Mouse (Mus musculus) liver, embryonic 16.5 days (tissue): ENCODE measurements around the gene Aif1l. TPM values are rescaled to one million over a fixed set of nuclear protein-coding genes. Genes with fewer than 3 reads are reported as not detected.

ENCODE experiments used
- ATAC-seq: fragments of 200-750 bp; cut with Nextera tagmentation; 2 replicates; pipeline ENCODE4 v1.8.0; 2017; ENCODE audit warnings: low read depth, mild to moderate bottlenecking, moderate number of reproducible peaks, moderate library complexity
- H3K27ac ChIP-seq: fragments of 300-500 bp; sonication (generic); 2 replicates; pipeline ENCODE4 v1.5.1; 2014; ENCODE audit warnings: mild to moderate bottlenecking, low read length
- H3K27me3 ChIP-seq: fragments of 300-500 bp; sonication (generic); 2 replicates; pipeline ENCODE4 v1.6.1; 2014; ENCODE audit warnings: low read depth, low read length, mixed read lengths; ENCODE audit not compliant: control insufficient read depth, insufficient read depth
- H3K36me3 ChIP-seq: fragments of 300-500 bp; sonication (generic); 2 replicates; pipeline ENCODE4 v1.6.1; 2014; ENCODE audit warnings: mild to moderate bottlenecking; ENCODE audit not compliant: control insufficient read depth, insufficient read depth
- H3K4me1 ChIP-seq: fragments of 300-500 bp; sonication (generic); 2 replicates; pipeline ENCODE4 v1.6.1; 2014; ENCODE audit warnings: low read depth, low read length, mixed read lengths; ENCODE audit not compliant: control insufficient read depth
- H3K4me2 ChIP-seq: fragments of 300-500 bp; sonication (generic); 2 replicates; pipeline ENCODE4 v1.6.1; 2014; ENCODE audit warnings: low read depth, low read length, mixed read lengths
- H3K4me3 ChIP-seq: fragments of 300-500 bp; sonication (generic); 2 replicates; pipeline ENCODE4 v1.5.1; 2014; ENCODE audit warnings: low read depth, mild to moderate bottlenecking, low read length
- H3K9ac ChIP-seq: fragments of 300-500 bp; sonication (generic); 2 replicates; pipeline ENCODE4 v1.6.1; 2014; ENCODE audit warnings: low read depth, low read length
- H3K9me3 ChIP-seq: fragments of 300-500 bp; sonication (generic); replicated peaks from 2 replicates; pipeline ENCODE4 v1.6.1; 2016; ENCODE audit warnings: low read length; ENCODE audit not compliant: control insufficient read depth
- WGBS: fragments of 180-500 bp; shearing (Covaris S2); extraction: QIAGEN DNeasy Blood & Tissue Kit; methylation state at CpG from one replicate; pipeline ENCODE4 v1.1.7; 2014; ENCODE audit not compliant: insufficient replicate concordance; 5-methylcytosine and 5-hydroxymethylcytosine counted together
- polyA plus RNA-seq: library from polyadenylated mRNA; unstranded; fragments of >200 nt; fragmentation: Nextera tagmentation; extraction: Ambion mirVana; gene quantifications from 2 replicates; pipeline ENCODE4 v1.2.1, GENCODE M21; 2015

Aif1l gene
- polyA plus RNA-seq, 1 experiment from 2014 or later = 1.2 TPM

- H3K36me3 ChIP-seq = no peaks in the 10 kb centered on the region
- WGBS = 75% methylated on average over 10 of the region's 10 CpGs
- no peaks in the 10 kb centered on the region; the same call in 1 of the 2 replicates for H3K4me1 ChIP-seq
- no peak overlapping the region for H3K4me2 ChIP-seq
- no peaks in the 10 kb centered on the region for H3K9me3 ChIP-seq
- H3K4me3 ChIP-seq = no peak overlapping the region
- no peak overlapping the region for H3K27ac ChIP-seq
- 0 out of 2 replicates have a peak, but pooled peaks cover 3% of the 10 kb centered on the region for H3K27me3 ChIP-seq
- no peak for ATAC-seq
- H3K9ac ChIP-seq = no peak overlapping the region
Observed at GRCm38 (mm10) chr2:31957211-31957610, 7.3 kb downstream of the Aif1l start.

DNA sequence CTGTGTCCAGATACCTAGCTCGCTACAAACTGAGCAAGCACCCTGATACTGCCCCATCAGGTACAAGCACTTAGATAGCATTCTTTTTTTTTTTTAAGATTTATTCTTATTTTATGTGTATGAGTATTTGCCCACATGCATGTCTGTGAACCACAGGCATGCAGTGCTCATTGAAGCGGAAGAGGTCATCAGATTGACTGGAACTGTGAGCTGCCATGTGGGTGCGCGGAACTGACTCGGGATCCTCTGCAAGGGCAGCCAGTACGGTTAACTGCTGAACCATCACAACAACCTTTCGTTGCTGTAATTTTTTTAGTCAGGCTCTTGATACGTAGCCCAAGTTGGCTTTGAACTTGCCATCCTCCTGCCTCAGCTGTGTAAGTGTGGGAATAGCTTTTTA is 11.0 kb downstream of the Aif1l start:
- Histone ChIP-seq H3K27me3 (no peaks in the 10 kb centered on the region), H3K27ac (no peak overlapping the region), H3K9ac (no peak overlapping the region), H3K4me3 (no peak overlapping the region), H3K36me3 (no peaks in the 10 kb centered on the region), H3K4me1 (no peaks in the 10 kb centered on the region; the same call in 1 of the 2 replicates), H3K4me2 (no peak overlapping the region), H3K9me3 (no peaks in the 10 kb centered on the region)
- WGBS = 82% methylated on average over 8 of the region's 8 CpGs
- ATAC-seq = no peak

GRCm38 (mm10) chr2:31961791-31962222 is 11.9 kb downstream of the Aif1l start:
- Histone ChIP-seq H3K4me1 (no peaks in the 10 kb centered on the region; the same call in 1 of the 2 replicates), H3K9ac (no peak overlapping the region), H3K27me3 (no peaks in the 10 kb centered on the region), H3K9me3 (no peaks in the 10 kb centered on the region), H3K36me3 (no peaks in the 10 kb centered on the region), H3K27ac (no peak overlapping the region), H3K4me2 (no peak overlapping the region), H3K4me3 (no peak overlapping the region)
- WGBS = 47% methylated on average over 4 of the region's 4 CpGs
- ATAC-seq = peak; percentile 48; the same call in 1 of the 2 replicates

DNA sequence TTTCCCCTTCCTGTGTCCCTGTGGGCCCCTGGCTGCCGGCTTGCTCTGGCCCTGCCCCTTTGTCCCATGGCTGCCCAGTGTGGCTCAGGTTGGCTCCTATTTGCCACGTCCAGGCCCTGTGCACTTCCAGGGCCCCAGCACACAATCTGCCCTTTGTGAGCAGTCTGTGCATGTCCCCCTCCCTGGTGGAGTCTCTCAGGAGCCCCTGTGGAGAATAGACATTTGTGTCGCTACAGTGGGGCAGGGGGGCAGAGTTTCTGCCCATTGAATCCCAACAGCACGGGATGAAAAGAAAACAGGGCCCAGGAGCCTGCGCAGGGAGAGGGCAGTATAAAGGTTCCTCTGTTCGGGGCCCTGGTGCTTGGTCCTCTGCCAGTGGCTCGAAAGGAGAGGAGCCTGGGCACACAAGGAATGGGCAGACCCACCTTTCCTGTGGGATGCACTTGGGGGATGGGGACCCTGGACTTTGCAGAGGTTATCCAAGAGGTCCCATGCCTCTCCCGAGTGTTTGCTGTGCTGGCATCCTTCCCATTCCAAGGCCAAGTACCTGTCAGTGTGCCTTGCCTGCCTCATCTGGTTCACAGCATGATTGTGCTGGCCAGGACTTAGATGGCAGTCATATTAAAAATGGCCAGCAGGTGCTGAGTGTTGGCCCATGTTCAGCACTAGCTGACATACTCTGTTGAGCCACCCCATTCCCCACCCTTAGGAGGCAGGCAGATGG is 12.7 kb downstream of the Aif1l start:
- Histone ChIP-seq H3K27me3 (no peaks in the 10 kb centered on the region), H3K9ac (no peak overlapping the region), H3K4me2 (no peak overlapping the region), H3K36me3 (no peaks in the 10 kb centered on the region), H3K9me3 (no peaks in the 10 kb centered on the region), H3K27ac (no peak overlapping the region), H3K4me1 (no peaks in the 10 kb centered on the region; the same call in 1 of the 2 replicates), H3K4me3 (no peak overlapping the region)
- ATAC-seq = no peak
- 53% methylated on average over 8 of the region's 8 CpGs for WGBS

- H3K36me3 ChIP-seq = no peaks in the 10 kb centered on the region
- no peak overlapping the region for H3K27ac ChIP-seq
- no peak overlapping the region for H3K9ac ChIP-seq
- 78% methylated on average over 7 of the region's 7 CpGs for WGBS
- ATAC-seq = no peak
- H3K27me3 ChIP-seq = no peaks in the 10 kb centered on the region
- no peak overlapping the region for H3K4me3 ChIP-seq
- no peaks in the 10 kb centered on the region for H3K9me3 ChIP-seq
- no peaks in the 10 kb centered on the region; the same call in 1 of the 2 replicates for H3K4me1 ChIP-seq
- H3K4me2 ChIP-seq = no peak overlapping the region
Observed at GRCm38 (mm10) chr2:31963491-31963890, 13.6 kb downstream of the Aif1l start.

- H3K36me3 ChIP-seq = no peaks in the 10 kb centered on the region
- no peak for ATAC-seq
- 82% methylated on average over 3 of the region's 3 CpGs for WGBS
- no peaks in the 10 kb centered on the region; the same call in 1 of the 2 replicates for H3K4me1 ChIP-seq
- no peak overlapping the region for H3K4me3 ChIP-seq
- no peak overlapping the region for H3K9ac ChIP-seq
- H3K27ac ChIP-seq = no peak overlapping the region
- no peaks in the 10 kb centered on the region for H3K9me3 ChIP-seq
- H3K27me3 ChIP-seq = no peaks in the 10 kb centered on the region
- no peak overlapping the region for H3K4me2 ChIP-seq
Observed at GRCm38 (mm10) chr2:31964191-31964590, 14.3 kb downstream of the Aif1l start.

DNA sequence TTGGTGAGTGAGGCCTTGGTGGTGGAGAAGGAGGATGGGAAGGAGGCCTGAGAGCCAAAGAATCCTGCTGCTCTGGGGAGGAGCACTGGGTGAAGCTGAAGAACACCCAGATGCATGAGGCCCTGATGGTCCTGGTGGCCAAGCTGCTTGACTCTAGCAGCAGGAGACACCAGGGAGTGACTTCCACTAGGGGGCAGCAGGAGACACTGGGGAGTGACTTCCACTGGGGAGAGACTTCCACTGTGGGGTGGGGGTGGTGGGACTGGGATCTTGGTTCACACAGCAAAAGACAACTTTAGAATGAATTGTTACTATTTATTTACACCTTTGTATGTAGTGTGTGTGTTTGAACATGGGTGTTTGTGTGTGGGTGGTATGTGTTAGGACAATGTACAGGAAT is 15.2 kb downstream of the Aif1l start:
- Histone ChIP-seq H3K9me3 (no peaks in the 10 kb centered on the region), H3K36me3 (no peaks in the 10 kb centered on the region), H3K4me2 (no peak overlapping the region), H3K27ac (no peak overlapping the region), H3K4me1 (no peaks in the 10 kb centered on the region; the same call in 1 of the 2 replicates), H3K4me3 (no peak overlapping the region), H3K9ac (no peak overlapping the region), H3K27me3 (no peaks in the 10 kb centered on the region)
- ATAC-seq = no peak

- no peaks in the 10 kb centered on the region for H3K36me3 ChIP-seq
- no peak overlapping the region for H3K4me2 ChIP-seq
- no peak overlapping the region for H3K4me3 ChIP-seq
- no peak for ATAC-seq
- WGBS = 68% methylated on average over 8 of the region's 8 CpGs
- no peaks in the 10 kb centered on the region; the same call in 1 of the 2 replicates for H3K4me1 ChIP-seq
- no peaks in the 10 kb centered on the region for H3K9me3 ChIP-seq
- no peak overlapping the region for H3K27ac ChIP-seq
- no peaks in the 10 kb centered on the region for H3K27me3 ChIP-seq
- H3K9ac ChIP-seq = no peak overlapping the region
Observed at GRCm38 (mm10) chr2:31966801-31967200, 16.9 kb downstream of the Aif1l start.

- no peak overlapping the region for H3K4me3 ChIP-seq
- ATAC-seq = no peak
- peaks cover 5% of the 10 kb centered on the region for H3K36me3 ChIP-seq
- no peak overlapping the region for H3K27ac ChIP-seq
- peaks cover 15% of the 10 kb centered on the region for H3K4me1 ChIP-seq
- no peaks in the 10 kb centered on the region for H3K27me3 ChIP-seq
- 67% methylated on average over 4 of the region's 4 CpGs for WGBS
- no peaks in the 10 kb centered on the region for H3K9me3 ChIP-seq
- no peak overlapping the region for H3K4me2 ChIP-seq
- H3K9ac ChIP-seq = no peak overlapping the region
Observed at GRCm38 (mm10) chr2:31972589-31972988, 22.6 kb downstream of the Aif1l start.
